Mouse (Mus musculus): ENCODE data around the gene Ggps1. TPM values are rescaled to one million over a fixed set of nuclear protein-coding genes. Genes with fewer than 3 reads are reported as not detected.

The Ggps1 gene
- 10 to 100 TPM; 31.8 to 35.8 TPM for total RNA-seq (2021)

DNA sequence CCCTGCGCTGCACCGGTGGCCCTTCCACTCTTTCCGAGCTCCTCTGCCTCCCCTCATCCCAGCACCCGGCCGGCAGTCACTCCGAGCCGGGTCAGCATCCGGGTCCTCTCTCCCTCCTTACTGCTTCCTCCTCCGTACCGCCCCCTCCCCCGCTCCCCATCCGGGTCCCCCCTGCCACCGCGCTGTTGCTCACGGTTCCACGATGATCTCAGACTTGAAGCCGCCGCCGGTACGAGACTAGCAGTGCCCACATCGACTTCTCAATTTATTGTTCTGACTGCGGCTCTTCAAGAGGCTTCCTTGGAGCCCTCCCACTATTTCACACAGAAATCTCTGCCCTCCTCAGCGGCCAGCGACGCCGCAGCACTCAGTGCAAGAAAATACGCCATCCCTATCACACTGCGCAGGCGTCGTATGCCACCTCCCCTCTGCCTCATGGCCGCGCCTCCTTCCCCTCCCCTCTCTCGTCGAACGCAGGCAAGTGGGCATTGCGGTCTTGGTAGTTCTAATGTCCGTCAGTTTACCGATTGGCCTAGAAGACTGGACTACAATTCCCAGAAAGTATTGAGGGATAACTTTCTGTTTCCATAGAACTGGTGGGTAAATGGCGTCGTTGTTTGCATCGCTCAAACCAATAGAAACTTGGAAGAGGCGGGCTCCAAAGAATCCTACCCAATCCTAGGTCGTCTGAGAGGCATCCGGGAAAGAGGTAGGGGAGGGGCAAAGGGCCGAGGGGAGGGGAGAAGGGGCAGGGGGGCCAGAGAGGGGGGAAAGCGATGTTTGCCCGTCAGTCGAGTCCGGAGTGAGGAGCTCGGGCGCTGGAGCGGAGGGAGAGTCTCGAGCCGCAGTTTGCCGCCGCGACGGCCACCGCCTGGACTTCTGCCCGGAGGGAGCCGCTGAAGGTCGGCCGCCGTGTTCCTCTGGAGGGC lies at the start of gene Ggps1, which contains the start of gene Arid4b:
Gene Ggps1 (minus strand): TSS at position 476 of the 929 bp plus-strand sequence.
Gene Arid4b (plus strand): TSS at position 220 of the 929 bp plus-strand sequence.
- intact Hi-C loops (cut with DNase I) = loop anchor here (1.0 to 10.0 kb wide), 2 partner anchors 24 to 112 kb away; partner anchors contain the start of gene Tbce

DNA sequence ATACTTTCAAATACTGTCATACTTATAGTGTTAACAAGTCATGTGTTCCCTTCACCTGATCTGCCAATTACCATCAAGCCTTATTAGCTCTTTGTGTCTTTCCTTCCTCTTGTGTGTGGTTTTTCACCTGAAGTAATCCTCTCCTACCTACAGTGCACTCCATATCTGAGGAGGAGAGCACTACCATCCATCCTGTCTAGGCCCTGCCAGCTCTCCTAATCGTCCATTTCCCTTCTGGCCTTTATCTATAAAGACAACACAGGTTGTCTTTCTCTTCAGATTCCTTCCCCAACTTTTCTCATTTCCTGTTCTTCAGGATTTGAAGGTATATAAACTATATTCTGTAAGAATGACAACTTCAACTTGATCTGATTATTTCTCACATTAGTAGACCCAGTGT lies 47.9 kb upstream of the Ggps1 start:
- DNase-seq = no peak
- intact Hi-C loops (cut with DNase I) = no loop called here

More for the DNA sequence above, at the start of gene Ggps1, which contains the start of gene Arid4b:
- peak; percentile 96 to 97 for DNase-seq

DNA sequence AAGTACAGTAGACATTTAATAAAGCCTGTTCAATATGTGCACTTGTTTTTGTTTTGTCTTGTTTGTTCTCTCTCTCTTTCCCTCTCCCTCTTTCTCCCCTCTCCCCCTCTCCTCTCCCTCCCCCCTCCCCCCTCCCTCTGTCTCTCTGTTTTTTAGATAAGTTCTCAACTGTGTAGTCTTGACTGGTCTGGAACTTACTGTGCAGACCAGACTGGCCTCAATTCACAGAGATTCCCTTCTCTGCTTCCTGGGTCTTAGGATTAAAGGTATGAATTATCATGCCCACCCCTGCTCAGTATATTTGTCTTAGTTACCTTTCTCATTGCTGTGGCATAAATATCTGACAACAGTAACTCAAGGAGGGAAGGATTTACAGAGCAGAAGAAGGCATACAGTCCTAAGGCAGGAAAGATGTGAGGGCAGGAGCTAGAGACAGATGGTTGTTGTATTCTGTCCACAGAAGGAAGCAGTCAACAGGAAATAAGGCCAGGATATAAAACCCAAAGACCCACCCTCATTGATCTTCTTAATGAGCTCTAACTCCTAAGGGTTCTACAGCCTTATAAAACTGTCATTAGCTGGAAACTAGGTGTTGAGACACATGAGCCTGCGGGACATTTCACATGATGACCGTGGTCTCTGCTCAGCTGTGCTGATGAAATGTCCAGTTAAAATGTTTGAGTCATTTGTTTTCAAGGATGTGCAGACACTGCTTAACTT lies 47.0 kb upstream of the Ggps1 start:
- intact Hi-C loops (cut with DNase I) = no loop called here
- no peak for DNase-seq

DNA sequence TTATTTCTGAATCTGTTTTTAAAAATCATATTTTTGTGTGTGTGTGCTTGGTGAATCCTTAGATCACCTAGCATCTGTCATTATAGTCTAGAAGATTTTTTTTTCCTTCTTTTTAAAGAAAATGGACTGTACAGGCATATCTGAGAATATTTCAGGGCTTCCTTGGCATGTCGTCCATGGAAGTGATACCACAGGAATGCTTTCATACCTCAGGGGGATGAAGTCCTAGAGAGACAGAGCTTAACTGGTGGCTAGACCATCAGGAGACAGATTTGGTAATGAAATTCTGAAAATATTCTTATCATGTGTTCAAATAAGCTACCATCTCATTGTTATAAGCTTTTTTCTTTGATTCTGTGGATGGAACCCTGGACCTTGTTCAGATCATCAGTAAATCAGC lies 39.7 kb upstream of the Ggps1 start:
- no peak for DNase-seq
- intact Hi-C loops (cut with DNase I) = no loop called here

DNA sequence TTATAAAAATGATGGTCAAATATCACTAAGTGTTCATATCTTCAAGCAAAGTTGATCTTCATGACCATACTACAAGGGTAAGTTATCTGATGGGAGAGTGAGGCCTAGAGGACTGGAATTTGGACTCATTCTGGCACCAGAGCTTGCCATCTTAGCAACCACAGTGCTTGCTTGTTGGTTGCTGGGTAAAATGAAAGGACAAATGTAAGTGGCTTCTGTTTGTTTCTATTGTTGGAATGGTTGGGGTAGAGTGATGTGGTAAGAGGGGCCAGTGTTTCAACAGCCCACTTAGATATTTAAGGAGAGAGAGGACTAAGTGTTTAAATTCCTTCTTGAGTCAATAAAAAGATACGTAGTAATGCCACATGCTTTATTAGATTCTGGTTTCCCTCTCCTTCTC lies 25.4 kb upstream of the Ggps1 start:
- DNase-seq = peak; percentile 43 to 45
- intact Hi-C loops (cut with DNase I) = no loop called here

DNA sequence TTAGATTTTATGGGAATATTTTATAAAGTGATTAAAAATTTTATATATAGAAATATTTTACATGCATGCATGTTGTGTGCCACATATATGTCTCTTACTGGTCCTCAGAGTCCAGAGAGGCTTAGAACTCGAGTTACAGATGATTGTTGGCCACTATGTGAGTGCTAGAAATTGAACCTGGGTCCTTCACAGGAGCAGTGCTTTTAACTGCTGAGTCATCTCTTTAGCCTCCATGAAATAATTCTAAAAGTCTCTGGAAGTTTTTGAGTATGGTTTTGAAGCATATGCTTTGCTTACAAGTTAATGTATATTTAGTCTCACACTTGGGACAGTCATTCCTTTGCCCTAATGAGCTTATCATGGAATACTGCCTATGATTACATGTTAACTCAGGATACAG lies 12.0 kb upstream of the Ggps1 start:
- intact Hi-C loops (cut with DNase I) = no loop called here
- DNase-seq = no peak

DNA sequence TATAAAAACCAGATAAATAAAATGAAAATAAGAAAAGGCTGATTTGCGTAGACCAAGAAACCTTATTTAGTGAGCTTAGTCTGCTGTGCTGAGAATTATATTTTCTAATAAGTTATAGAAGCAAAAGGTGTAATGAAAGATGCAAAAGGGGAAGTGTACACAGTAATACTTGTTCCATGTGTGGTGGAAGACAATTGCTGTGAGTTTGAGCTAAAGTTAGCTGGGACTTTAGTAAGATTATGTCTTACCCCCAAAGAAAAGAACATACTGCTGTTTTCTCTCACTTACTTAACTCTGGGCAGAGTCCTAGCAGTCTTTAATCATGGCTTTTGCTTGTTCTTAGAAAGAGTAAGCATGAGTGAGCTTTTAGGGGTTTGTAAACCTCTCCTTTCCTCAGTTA lies 11.1 kb upstream of the Ggps1 start:
- no peak for DNase-seq
- intact Hi-C loops (cut with DNase I) = no loop called here

DNA sequence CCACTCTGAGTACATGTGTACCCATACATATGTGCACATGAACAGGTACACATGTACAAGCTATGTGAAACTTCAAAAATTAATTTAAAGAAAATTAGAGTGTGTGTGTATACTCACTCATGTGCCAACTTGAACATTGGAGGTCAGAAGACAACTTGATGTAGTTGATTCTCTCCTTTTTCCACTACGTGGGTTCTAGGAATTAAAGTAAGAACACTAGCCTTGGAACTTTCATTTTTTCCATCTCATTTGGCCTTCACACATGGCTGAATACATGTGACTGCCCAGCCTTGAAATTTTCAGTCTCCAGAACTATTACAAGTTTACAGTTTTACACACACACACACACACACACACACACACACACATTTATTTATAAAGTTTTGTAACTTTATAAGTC lies 6.0 kb upstream of the Ggps1 start:
- intact Hi-C loops (cut with DNase I) = loop anchor here (10.0 kb wide), 1 partner anchor 106 kb away; no protein-coding TSS in a partner anchor

DNA sequence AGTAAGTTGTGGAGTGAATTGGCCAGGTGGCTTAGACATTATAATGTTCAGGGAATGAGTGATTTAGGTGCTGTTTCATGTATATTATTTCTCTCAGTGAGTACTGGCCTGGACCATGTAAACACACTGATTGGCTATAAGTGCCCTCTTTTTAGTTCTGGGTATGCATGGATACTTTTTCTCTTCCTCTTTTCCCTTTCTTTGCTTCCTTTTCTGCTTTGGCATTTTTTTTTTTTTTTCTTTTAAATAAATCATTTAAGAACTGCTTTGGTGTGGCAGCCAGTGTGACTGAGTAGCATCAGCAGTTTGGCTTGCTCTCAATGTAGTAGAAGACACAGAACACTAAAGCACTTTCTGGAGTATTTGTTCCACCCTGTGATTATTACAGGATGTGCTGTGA lies 4.7 kb upstream of the Ggps1 start:
- no peak for DNase-seq
- intact Hi-C loops (cut with DNase I) = loop anchor here (10.0 kb wide), 1 partner anchor 107 kb away; no protein-coding TSS in a partner anchor

More for the DNA sequence above, 6.0 kb upstream of the Ggps1 start:
- no peak for DNase-seq

DNA sequence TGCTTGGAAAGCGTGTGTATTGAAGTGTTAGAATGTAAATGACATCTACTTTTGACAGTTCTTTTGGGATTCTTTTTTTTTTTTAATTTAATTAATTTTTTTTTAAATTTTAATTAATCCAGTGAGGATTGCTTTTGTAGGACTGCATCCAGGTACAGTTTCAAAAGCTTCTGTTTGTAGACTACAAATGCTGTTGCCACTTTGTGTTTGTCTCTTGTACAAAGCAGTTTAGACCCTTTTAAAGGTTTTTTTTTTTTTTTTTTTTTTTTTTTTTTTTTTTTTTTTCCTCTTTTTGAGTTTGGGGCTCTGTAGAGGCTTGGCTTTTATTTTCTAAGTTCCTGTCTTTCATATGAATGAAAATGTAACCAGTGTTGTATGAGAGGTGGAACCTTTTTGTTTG lies 2.4 kb upstream of the Ggps1 start:
- intact Hi-C loops (cut with DNase I) = loop anchor here (10.0 kb wide), 1 partner anchor 109 kb away; no protein-coding TSS in a partner anchor
- DNase-seq = no peak

DNA sequence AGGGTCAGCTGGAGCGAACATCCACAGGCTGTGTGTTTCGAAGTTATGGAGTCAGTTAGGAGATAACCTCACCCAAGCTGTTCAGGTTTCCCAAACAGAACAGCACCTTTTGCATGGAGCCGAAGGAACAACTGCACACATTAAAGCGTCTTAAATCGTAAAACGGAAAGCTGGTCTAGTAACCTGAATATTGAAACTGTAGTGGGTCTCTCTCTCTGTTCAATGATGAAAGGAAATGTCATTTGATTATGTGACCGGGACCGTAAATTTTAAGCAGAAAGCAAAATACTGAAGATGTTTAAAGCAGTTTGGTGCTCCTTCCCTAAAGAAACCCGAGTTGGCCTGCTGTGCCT lies 1.7 kb upstream of the Ggps1 start:
- DNase-seq = no peak
- intact Hi-C loops (cut with DNase I) = loop anchor here (10.0 kb wide), 1 partner anchor 110 kb away; no protein-coding TSS in a partner anchor

DNA sequence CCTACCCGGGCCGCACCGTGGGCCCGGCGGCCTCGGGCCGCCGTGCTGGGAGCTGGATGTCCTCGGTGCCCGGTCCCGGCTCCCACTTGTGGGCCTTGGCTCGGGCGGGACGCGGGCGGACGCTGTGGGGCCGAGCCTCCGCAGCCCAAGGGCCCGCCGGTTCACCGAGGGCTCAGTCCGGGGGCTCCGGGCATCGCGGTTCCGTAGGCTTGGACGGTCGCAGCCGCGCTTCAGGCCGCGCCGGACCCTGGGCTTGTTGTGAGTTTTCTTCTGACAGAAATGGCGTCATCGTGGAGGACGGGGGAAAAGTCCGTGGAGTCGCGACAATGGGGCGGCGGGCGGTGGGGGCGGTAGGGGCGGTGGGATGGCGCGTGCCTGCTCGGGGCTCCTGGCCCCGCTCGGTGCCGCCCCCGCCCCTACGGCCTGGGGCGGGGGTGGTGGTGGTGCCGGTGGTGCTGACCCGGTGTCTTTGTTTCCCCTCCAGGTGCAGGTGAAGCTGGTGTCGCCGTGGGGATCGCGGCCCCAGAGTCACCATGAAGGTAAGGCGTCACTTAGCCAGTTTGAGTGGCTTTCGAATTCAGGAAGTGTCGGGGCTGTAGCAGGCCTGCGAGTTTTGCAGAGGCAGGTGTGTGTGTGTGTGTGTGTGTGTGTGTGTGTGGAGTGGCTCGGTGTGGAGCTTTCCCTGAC lies 1.2 kb upstream of the Ggps1 start:
- intact Hi-C loops (cut with DNase I) = loop anchor here (10.0 kb wide), 1 partner anchor 110 kb away; no protein-coding TSS in a partner anchor
- peak; percentile 50 to 58 for DNase-seq

DNA sequence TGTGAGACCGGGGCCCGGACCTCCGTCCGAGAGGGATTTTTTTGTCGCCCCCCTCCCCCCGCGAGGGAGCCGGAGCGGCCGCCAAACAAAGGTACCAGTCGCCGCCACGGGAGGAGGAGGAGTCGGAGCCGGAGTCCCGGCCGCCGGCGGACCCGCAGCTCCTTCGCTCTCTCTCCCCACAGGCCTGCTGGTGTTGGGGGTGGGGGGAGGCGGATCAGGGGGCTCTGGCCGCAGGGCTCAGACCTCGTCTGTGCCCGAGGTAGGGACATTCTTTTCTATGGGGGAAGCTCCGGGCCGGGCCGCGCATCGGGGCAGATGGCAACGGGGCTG lies 619 bp upstream of the Ggps1 start:
- intact Hi-C loops (cut with DNase I) = loop anchor here (1.0 to 10.0 kb wide), 2 partner anchors 25 to 111 kb away; partner anchors contain the start of gene Tbce
- DNase-seq = no peak

DNA sequence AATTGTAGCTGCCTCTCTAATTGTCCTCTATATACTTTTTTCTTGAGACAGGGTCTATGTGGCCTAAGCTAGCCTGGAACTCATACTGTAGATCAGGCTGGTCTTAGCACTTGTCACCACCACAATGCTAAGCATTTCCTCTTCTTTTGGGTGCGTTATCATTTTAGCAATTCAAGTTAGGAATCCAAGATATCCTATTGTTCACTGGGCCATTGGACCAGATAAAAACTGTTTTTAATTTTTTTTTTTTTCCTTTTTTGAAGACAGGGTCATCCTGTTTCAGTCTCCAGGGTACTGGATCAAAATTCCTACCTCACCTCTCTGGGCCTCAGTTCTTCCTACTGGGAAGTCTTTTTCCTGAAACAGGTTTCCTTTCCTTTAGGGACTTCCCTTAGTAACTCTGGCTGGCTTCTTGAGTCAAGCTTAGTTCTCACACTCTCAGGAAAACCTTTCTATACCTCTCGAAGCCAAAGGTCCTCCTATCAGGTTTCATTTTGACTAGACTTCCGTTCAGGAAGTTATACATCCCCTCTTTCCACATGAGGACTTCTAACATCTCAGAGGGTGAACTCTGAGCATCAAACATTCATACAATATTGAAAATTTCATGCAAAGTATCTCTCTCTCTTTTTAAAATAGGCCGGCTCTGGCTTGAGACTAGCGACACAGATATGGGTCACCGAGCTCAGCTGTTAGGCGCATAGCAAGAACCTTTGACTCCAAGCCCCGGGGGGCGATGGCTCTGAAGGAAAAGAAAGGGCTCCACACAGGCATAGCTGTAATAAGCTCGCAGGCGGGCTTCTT lies 877 bp downstream of the Ggps1 start:
- intact Hi-C loops (cut with DNase I) = loop anchor here (1.0 to 10.0 kb wide), 2 partner anchors 23 to 112 kb away; partner anchors contain the start of gene Tbce
- no peak for DNase-seq

DNA sequence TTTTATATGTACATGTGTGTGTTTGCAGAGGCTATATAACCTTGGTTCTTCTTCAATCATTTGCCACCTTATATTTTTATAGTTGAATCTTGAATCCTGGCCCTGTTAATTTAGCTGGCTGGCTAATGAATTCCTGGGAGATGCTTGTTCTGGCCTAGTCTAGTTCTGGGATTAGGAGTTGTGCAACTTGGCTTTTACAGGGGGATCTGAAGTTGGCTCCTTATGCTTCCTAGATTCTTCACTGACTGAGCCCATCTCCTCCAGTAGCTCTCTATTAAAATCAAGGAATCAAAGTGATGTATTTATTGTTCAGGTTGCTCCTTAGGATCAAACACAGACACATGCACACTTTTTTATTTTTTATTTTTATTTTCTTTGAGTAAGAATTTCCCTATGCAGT lies 3.7 kb downstream of the Ggps1 start:
- intact Hi-C loops (cut with DNase I) = no loop called here
- no peak for DNase-seq

DNA sequence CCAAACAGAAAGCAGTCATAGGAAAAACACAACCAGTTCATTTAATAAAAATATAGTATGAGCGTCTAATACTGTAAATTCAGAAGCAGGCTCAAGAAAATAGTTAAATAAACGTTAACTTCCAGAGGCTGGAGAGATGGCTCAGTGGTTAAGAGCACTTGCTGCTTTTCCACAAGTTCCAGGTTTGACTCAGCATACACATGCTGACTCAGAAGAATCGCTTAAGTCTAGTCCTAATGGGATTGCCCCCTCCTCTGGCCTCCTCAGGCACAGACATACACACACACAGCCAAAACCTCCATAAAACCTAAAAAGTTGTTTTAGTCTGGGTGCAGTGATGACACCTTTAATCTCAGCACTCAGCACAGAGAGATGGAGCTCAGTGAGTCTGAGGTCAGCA lies 6.5 kb downstream of the Ggps1 start:
- DNase-seq = no peak
- intact Hi-C loops (cut with DNase I) = no loop called here

DNA sequence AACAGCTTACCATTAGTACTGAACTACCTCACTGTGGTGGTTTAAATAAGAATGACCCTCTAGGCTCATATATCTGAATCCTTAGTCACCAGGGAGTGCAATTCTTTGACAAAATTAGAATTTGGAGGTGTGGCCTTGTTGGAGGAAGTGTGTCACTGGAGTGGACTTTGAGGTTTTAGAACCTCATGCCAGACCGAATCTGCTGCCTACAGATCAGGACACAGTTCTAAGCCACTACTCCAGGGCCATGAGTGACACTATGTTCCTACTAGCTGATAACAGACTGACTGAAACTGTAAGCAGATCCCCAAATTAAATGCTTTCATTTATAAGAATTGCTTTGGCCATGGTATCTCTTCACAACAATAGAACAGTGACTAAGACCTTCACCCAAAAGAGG lies 13.4 kb downstream of the Ggps1 start:
- intact Hi-C loops (cut with DNase I) = no loop called here
- no peak for DNase-seq

DNA sequence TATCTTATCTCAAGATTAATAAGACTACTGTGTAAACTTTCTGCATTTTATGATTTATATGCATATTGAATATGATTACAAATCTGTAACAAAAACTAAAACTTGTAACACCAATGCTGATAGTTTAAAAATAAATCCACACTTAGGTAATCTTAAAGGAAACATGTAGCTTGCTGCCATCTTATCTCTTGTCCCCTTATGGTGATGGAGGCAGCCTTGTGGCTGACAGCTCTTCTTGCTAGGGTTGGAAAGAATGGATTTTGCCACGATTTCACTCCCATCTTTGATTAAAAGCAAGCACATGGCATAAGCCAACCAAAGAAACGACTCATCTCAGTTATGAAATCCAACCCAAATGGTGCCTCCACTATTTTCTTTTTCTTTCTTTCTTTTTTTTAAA lies 18.8 kb downstream of the Ggps1 start:
- DNase-seq = no peak
- intact Hi-C loops (cut with DNase I) = no loop called here

DNA sequence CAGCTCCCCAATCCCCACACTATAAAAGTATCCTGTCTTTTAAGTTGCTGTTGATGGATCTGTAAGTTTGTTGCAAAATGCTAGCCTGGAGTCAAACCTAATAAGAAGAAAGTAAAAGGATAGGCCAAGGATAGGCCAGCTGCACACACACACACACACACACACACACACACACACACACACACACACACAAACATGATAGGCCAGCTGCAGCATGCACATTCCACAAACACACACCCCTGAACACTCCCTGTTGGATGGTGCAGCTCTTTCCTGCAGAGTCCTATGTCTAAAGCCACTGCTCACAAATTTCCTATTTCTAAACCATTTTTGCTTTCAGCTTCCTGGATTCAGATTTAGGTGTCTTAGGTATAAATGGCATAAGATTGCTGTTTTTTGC lies 19.4 kb downstream of the Ggps1 start:
- intact Hi-C loops (cut with DNase I) = no loop called here
- DNase-seq = no peak

DNA sequence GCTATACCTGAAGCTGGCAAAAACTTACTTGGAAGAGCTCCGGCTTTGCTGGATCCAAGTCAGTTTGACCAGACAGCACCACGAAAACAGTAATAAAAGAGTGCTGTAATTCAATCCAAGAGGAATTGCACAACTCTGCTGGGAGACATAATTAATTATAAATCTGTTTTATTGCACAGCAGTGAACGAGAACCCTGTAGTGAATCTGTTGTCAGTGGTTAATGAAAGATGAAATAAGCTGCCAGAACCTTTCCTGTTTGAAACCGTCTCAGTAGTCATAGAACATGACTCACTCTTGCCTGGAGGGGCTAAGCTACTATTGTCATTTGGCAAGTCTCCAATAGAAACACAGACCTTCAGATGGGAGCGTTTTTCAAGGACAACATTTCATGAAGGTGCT lies 23.1 kb downstream of the Ggps1 start:
- intact Hi-C loops (cut with DNase I) = no loop called here
- DNase-seq = peak; percentile 13 to 22

All from heart, postnatal 10 days (tissue).